Mouse (Mus musculus): ENCODE measurements around the gene Exoc2. TPM values are rescaled to one million over a fixed set of nuclear protein-coding genes. Genes with fewer than 3 reads are reported as not detected.

Gene Exoc2
- polyA plus RNA-seq, 1 experiment from 2014 or later, result 55.8 TPM

- ATAC-seq (replicated peaks), result no peak
- no peak overlapping the region for H3K9ac ChIP-seq (replicated peaks)
- H3K27ac ChIP-seq (replicated peaks), result no peak overlapping the region
- H3K9me3 ChIP-seq, result no peaks in the 10 kb centered on the region
- peaks cover 7% of the 10 kb centered on the region; the same call in 1 of the 2 replicates for H3K36me3 ChIP-seq
- WGBS, result 83% methylated on average over 4 of the region's 4 CpGs
- no peak overlapping the region for H3K4me3 ChIP-seq
- no peaks in the 10 kb centered on the region for H3K27me3 ChIP-seq
- no peaks in the 10 kb centered on the region for H3K4me1 ChIP-seq
- H3K4me2 ChIP-seq (replicated peaks), result no peak overlapping the region
Observed at GRCm38 (mm10) chr13:30921914-30922313, 52.0 kb downstream of the Exoc2 start.

DNA sequence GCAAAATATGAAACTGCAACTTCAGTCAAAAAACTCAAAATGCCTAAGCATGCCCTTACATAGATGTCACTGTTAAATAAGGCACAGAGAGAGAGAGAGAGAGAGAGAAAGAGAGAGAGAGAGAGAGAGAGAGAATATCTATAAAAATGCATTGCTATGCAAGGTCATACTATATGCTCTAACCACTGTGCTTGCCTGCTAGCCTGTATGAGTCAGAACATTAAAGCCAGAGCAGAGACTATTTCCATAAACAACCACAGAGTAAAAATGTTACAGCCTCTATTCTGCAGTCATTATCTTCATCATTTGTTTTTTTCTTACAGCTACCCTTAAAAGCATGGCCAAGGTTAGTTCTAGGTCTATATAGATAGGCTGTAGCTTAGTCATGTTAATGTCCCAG, 60.1 kb downstream of the Exoc2 start:
- H3K9ac ChIP-seq (replicated peaks), result no peak overlapping the region
- H3K4me1 ChIP-seq, result peaks cover 3% of the 10 kb centered on the region; the same call in 1 of the 2 replicates
- ATAC-seq (replicated peaks), result no peak
- H3K4me2 ChIP-seq (replicated peaks), result no peak overlapping the region
- no peaks in the 10 kb centered on the region for H3K9me3 ChIP-seq
- no peaks in the 10 kb centered on the region; the same call in 1 of the 2 replicates for H3K36me3 ChIP-seq
- no peak overlapping the region for H3K4me3 ChIP-seq
- H3K27me3 ChIP-seq, result no peaks in the 10 kb centered on the region
- no peak overlapping the region for H3K27ac ChIP-seq (replicated peaks)

DNA sequence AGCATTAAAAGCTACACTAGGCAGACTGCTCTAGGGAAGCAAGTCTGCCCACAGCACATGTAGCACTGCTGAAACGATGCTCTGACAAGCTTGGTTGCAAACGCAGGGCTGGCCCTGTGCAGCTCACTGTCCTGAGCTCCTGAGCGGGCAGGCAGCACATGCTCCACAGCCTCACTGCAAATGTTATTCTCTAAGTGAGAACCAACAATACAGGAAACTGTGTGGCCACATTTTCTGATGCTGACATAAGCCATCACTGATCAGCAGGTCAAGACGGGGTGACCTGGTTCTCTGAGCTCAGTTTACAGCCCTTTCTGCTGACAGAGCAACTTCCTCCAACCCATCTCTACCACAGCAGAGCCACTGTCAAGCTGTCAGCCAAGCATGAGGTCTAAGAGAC, 60.9 kb downstream of the Exoc2 start:
- H3K4me2 ChIP-seq (replicated peaks), result no peak overlapping the region
- no peak overlapping the region for H3K4me3 ChIP-seq
- H3K9ac ChIP-seq (replicated peaks), result no peak overlapping the region
- H3K27me3 ChIP-seq, result no peaks in the 10 kb centered on the region
- no peak for ATAC-seq (replicated peaks)
- 45% methylated on average over 4 of the region's 4 CpGs for WGBS
- H3K36me3 ChIP-seq, result no peaks in the 10 kb centered on the region; the same call in 1 of the 2 replicates
- no peaks in the 10 kb centered on the region for H3K9me3 ChIP-seq
- peaks cover 3% of the 10 kb centered on the region; the same call in 1 of the 2 replicates for H3K4me1 ChIP-seq
- H3K27ac ChIP-seq (replicated peaks), result no peak overlapping the region

DNA sequence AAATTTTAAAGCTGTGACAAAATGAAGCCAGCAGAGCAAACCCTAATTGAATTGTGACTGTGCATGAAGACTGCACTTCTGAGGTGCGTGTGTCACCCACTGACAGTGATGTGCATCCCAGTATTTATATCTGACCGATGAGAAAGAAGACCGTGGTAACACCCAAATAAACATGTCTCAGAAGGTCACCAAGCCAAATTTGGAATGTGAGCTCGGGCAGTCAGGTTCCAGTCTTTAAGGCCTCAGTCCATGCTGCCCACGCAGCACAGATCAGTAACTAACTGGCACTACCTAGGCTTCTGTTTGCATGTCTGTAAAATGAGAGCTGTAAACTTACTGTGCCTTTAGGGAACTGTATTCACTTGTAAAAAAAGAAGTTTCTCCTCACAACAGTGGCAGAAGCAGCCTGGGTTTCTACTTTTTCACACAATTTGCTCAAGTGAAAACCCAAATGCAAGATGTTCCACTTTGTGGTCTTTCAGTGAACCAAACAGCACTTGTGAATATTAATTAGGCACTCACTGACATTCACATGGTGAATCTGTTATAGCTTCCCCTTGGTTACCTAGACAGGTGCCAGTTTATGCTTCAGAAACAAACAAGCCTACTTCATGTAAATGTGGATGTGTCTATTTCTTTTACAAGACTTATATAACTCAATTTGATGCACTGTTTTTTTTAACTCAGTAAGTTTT, 61.8 kb downstream of the Exoc2 start:
- H3K9ac ChIP-seq (replicated peaks), result no peak overlapping the region
- WGBS, result 85% methylated on average over 5 of the region's 5 CpGs

DNA sequence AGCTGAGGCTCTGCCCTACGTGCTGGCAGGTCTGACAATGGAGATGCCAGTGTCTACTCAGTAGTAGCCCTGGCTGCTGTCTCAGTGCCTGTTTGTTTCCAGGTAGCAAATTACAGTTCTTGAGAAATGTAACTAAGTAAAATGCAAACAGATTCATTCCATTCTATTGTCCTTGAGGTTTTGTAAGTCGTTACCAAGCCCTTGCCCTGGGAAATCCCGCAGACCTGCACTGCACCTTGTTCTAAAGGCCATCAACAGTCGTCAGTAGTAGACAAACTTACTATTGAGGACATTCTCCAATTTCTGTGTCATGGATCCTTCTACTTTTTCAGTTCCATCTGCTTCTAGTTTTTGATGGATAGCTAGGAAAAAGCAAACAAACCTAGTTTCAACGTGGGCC, 63.0 kb downstream of the Exoc2 start:
- no peaks in the 10 kb centered on the region for H3K9me3 ChIP-seq

More for the DNA sequence above, 61.8 kb downstream of the Exoc2 start:
- Histone ChIP-seq H3K4me3 (no peak overlapping the region), H3K4me2 (replicated peaks) (no peak overlapping the region), H3K36me3 (no peaks in the 10 kb centered on the region; the same call in 1 of the 2 replicates), H3K9me3 (no peaks in the 10 kb centered on the region), H3K4me1 (peaks cover 3% of the 10 kb centered on the region; the same call in 1 of the 2 replicates), H3K27ac (replicated peaks) (no peak overlapping the region), H3K27me3 (no peaks in the 10 kb centered on the region)
- ATAC-seq (replicated peaks), result no peak

GRCm38 (mm10) chr13:30902286-30902685, 71.6 kb downstream of the Exoc2 start:
- ATAC-seq (replicated peaks), result no peak
- Histone ChIP-seq H3K4me3 (no peak overlapping the region), H3K4me2 (replicated peaks) (no peak overlapping the region), H3K9me3 (no peaks in the 10 kb centered on the region), H3K9ac (replicated peaks) (no peak overlapping the region), H3K36me3 (peaks cover 19% of the 10 kb centered on the region; the same call in 1 of the 2 replicates), H3K27ac (replicated peaks) (no peak overlapping the region), H3K4me1 (no peaks in the 10 kb centered on the region), H3K27me3 (no peaks in the 10 kb centered on the region)
- 38% methylated on average over 2 of the region's 2 CpGs for WGBS

More for the DNA sequence above, 63.0 kb downstream of the Exoc2 start:
- Histone ChIP-seq H3K27me3 (no peaks in the 10 kb centered on the region), H3K4me1 (peaks cover 3% of the 10 kb centered on the region; the same call in 1 of the 2 replicates), H3K4me3 (no peak overlapping the region), H3K27ac (replicated peaks) (no peak overlapping the region), H3K4me2 (replicated peaks) (no peak overlapping the region), H3K9ac (replicated peaks) (no peak overlapping the region), H3K36me3 (peaks cover 3% of the 10 kb centered on the region; the same call in 1 of the 2 replicates)
- ATAC-seq (replicated peaks), result no peak
- 75% methylated on average over 5 of the region's 5 CpGs for WGBS

- no peaks in the 10 kb centered on the region for H3K4me1 ChIP-seq
- no peak overlapping the region for H3K9ac ChIP-seq (replicated peaks)
- no peak overlapping the region for H3K27ac ChIP-seq (replicated peaks)
- no peak overlapping the region for H3K4me3 ChIP-seq
- 94% methylated on average over 7 of the region's 7 CpGs for WGBS
- no peaks in the 10 kb centered on the region for H3K27me3 ChIP-seq
- H3K4me2 ChIP-seq (replicated peaks), result no peak overlapping the region
- H3K36me3 ChIP-seq, result peaks cover 19% of the 10 kb centered on the region; the same call in 1 of the 2 replicates
- ATAC-seq (replicated peaks), result no peak
- H3K9me3 ChIP-seq, result no peaks in the 10 kb centered on the region
Observed at GRCm38 (mm10) chr13:30901387-30902041, 72.4 kb downstream of the Exoc2 start.

GRCm38 (mm10) chr13:30894015-30894634, 79.8 kb downstream of the Exoc2 start:
- Histone ChIP-seq H3K4me1 (no peaks in the 10 kb centered on the region), H3K36me3 (0 out of 2 replicates have a peak, but pooled peaks cover 7% of the 10 kb centered on the region), H3K9me3 (no peaks in the 10 kb centered on the region), H3K9ac (replicated peaks) (no peak overlapping the region), H3K4me3 (no peak overlapping the region), H3K4me2 (replicated peaks) (no peak overlapping the region), H3K27me3 (no peaks in the 10 kb centered on the region), H3K27ac (replicated peaks) (no peak overlapping the region)
- 51% methylated on average over 6 of the region's 6 CpGs for WGBS
- no peak for ATAC-seq (replicated peaks)

DNA sequence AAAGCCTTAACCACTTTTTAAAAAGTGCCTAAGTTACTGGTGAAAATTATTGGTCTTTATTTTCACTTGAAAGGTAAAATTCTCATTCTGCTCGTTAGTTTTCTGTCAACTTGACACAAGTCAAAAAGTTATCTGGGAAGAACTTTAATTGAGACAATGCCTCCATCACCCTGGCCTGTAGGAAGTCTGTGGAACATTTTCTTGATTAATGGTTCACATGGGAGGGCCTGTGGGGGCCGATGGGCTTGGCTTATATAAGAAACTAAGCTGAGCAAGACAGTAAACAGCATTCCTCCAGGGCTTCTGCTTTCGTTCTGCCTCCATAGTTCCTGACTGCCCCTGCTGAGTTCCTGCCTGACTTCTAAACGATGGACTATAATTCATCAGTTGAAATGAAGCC, 81.6 kb downstream of the Exoc2 start:
- Histone ChIP-seq H3K4me1 (no peaks in the 10 kb centered on the region), H3K4me3 (no peak overlapping the region), H3K36me3 (0 out of 2 replicates have a peak, but pooled peaks cover 3% of the 10 kb centered on the region), H3K9ac (replicated peaks) (no peak overlapping the region), H3K27me3 (no peaks in the 10 kb centered on the region), H3K9me3 (no peaks in the 10 kb centered on the region), H3K4me2 (replicated peaks) (no peak overlapping the region), H3K27ac (replicated peaks) (no peak overlapping the region)
- WGBS, result 61% methylated on average over 4 of the region's 4 CpGs
- ATAC-seq (replicated peaks), result no peak

DNA sequence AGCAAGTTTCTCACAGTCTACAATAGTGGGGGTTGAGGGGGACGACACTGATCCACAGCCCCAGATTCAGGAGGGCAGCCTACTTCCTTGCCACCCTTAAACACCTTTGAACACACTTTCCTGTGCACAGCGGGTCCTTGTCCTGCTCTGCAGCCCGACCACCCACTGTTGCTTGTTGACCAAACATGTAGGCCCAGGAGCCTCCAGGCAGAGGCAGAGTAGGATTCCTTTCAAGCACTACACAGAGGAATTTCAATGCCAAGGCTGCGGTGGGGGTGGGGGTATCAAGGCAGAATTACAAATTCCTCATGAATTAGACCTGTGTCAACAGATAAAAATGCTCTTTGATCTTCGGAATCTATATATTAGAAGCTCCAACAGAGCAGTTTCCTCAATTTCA, 82.7 kb downstream of the Exoc2 start:
- 65% methylated on average over 5 of the region's 5 CpGs for WGBS
- Histone ChIP-seq H3K9ac (replicated peaks) (no peak overlapping the region), H3K4me2 (replicated peaks) (no peak overlapping the region), H3K4me3 (no peak overlapping the region), H3K9me3 (no peaks in the 10 kb centered on the region), H3K36me3 (0 out of 2 replicates have a peak, but pooled peaks cover 3% of the 10 kb centered on the region), H3K4me1 (no peaks in the 10 kb centered on the region), H3K27ac (replicated peaks) (no peak overlapping the region), H3K27me3 (no peaks in the 10 kb centered on the region)
- no peak for ATAC-seq (replicated peaks)

- Histone ChIP-seq H3K27ac (replicated peaks) (no peak overlapping the region), H3K27me3 (no peaks in the 10 kb centered on the region), H3K9me3 (no peaks in the 10 kb centered on the region), H3K4me2 (replicated peaks) (no peak overlapping the region), H3K4me1 (no peaks in the 10 kb centered on the region), H3K4me3 (no peak overlapping the region), H3K36me3 (peaks cover 12% of the 10 kb centered on the region; the same call in 1 of the 2 replicates), H3K9ac (replicated peaks) (no peak overlapping the region)
- no peak; the same call in 1 of the 2 replicates for ATAC-seq (replicated peaks)
- 17% methylated on average over 3 of the region's 3 CpGs for WGBS
Observed at GRCm38 (mm10) chr13:30888480-30888879, 85.4 kb downstream of the Exoc2 start.

DNA sequence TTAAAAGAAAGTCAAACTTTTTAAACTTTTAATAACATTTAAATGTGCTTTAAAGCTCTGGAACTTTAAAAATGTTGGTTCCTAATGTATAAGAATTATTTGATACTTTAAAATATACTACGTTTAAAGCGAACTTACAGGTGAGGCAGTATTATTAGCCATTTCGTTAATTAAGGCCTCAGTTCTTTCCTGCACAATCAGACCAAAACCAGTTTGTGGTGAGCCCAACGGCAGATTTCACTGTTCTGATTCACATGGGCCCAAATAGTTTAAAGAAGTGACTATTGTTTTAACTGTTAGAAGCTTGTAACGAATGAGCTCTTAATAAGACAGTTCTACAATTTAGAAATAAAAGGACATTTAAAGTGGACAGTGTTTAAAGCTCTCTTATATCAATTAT, 93.6 kb downstream of the Exoc2 start:
- Histone ChIP-seq H3K9me3 (no peaks in the 10 kb centered on the region), H3K4me2 (replicated peaks) (no peak overlapping the region), H3K27ac (replicated peaks) (no peak overlapping the region), H3K9ac (replicated peaks) (no peak overlapping the region), H3K4me3 (no peak overlapping the region), H3K4me1 (no peaks in the 10 kb centered on the region), H3K27me3 (no peaks in the 10 kb centered on the region), H3K36me3 (peaks cover 28% of the 10 kb centered on the region)
- no peak for ATAC-seq (replicated peaks)
- 76% methylated on average over 5 of the region's 5 CpGs for WGBS

Data from forebrain, embryonic 15.5 days (tissue).